Mouse (Mus musculus) forebrain, embryonic 12.5 days (tissue): Measurements from ENCODE around the gene Pcna. TPM values are rescaled to one million over a fixed set of nuclear protein-coding genes. Genes with fewer than 3 reads are reported as not detected.

Experiments used
- ATAC-seq: fragments of 200-750 bp; cut with Nextera tagmentation; 2 replicates; pipeline ENCODE4 v1.8.0; 2017; ENCODE audit warnings: moderate TSS enrichment; ENCODE audit not compliant: low FRiP score
- H3K27ac ChIP-seq: fragments of 300-500 bp; sonication (generic); 2 replicates; pipeline ENCODE4 v1.5.1; 2016; ENCODE audit warnings: mild to moderate bottlenecking
- H3K27me3 ChIP-seq: fragments of 300-500 bp; sonication (generic); 2 replicates; pipeline ENCODE4 v1.6.1; 2016; ENCODE audit warnings: mild to moderate bottlenecking
- H3K36me3 ChIP-seq: fragments of 300-500 bp; sonication (generic); replicated peaks from 2 replicates; pipeline ENCODE4 v1.6.1; 2016; ENCODE audit warnings: mild to moderate bottlenecking
- H3K4me1 ChIP-seq: fragments of 300-500 bp; sonication (generic); 2 replicates; pipeline ENCODE4 v1.6.1; 2016
- H3K4me2 ChIP-seq: fragments of 300-500 bp; sonication (generic); 2 replicates; pipeline ENCODE4 v1.6.1; 2016; ENCODE audit warnings: mild to moderate bottlenecking, moderate library complexity
- H3K4me3 ChIP-seq: fragments of 300-500 bp; sonication (generic); replicated peaks from 2 replicates; pipeline ENCODE4 v1.5.1; 2016; ENCODE audit warnings: mild to moderate bottlenecking
- H3K9ac ChIP-seq: fragments of 300-500 bp; sonication (generic); 2 replicates; pipeline ENCODE4 v1.6.1; 2016; ENCODE audit warnings: mild to moderate bottlenecking
- H3K9me3 ChIP-seq: fragments of 300-500 bp; sonication (generic); 2 replicates; pipeline ENCODE4 v1.6.1; 2016
- WGBS: fragments of 180-500 bp; shearing (Covaris S2); methylation state at CpG from one replicate; pipeline ENCODE4 v1.1.7; 2016; 5-methylcytosine and 5-hydroxymethylcytosine counted together
- polyA plus RNA-seq: library from polyadenylated mRNA; unstranded; fragments of >200 nt; fragmentation: Nextera tagmentation; extraction: Ambion mirVana; gene quantifications from 2 replicates; pipeline ENCODE4 v1.2.1, GENCODE M21; 2016

The Pcna gene
- polyA plus RNA-seq, 1 experiment from 2014 or later, result 322 TPM

- Histone ChIP-seq H3K27me3 (no peaks in the 10 kb centered on the region), H3K27ac (no peak overlapping the region), H3K4me2 (no peak overlapping the region), H3K4me3 (no peak overlapping the region), H3K4me1 (no peaks in the 10 kb centered on the region), H3K9me3 (no peaks in the 10 kb centered on the region), H3K36me3 (no peaks in the 10 kb centered on the region), H3K9ac (no peak overlapping the region)
- ATAC-seq, result no peak
- 85% methylated on average over 8 of the region's 8 CpGs for WGBS
Measured at GRCm38 (mm10) chr2:132208246-132208881, 44.8 kb downstream of the Pcna start.

GRCm38 (mm10) chr2:132206316-132206881 is 46.7 kb downstream of the Pcna start:
- Histone ChIP-seq H3K9me3 (no peaks in the 10 kb centered on the region), H3K9ac (no peak overlapping the region), H3K36me3 (no peaks in the 10 kb centered on the region), H3K4me1 (no peaks in the 10 kb centered on the region), H3K4me3 (no peak overlapping the region), H3K27me3 (no peaks in the 10 kb centered on the region), H3K27ac (no peak overlapping the region), H3K4me2 (no peak overlapping the region)
- no peak for ATAC-seq
- 87% methylated on average over 16 of the region's 16 CpGs for WGBS

GRCm38 (mm10) chr2:132205549-132205948 is 47.6 kb downstream of the Pcna start:
- Histone ChIP-seq H3K4me3 (no peak overlapping the region), H3K27ac (no peak overlapping the region), H3K9me3 (no peaks in the 10 kb centered on the region), H3K4me2 (no peak overlapping the region), H3K36me3 (no peaks in the 10 kb centered on the region), H3K4me1 (no peaks in the 10 kb centered on the region), H3K27me3 (no peaks in the 10 kb centered on the region), H3K9ac (no peak overlapping the region)
- no peak for ATAC-seq
- 88% methylated on average over 4 of the region's 4 CpGs for WGBS

GRCm38 (mm10) chr2:132203773-132204172 is 49.3 kb downstream of the Pcna start:
- Histone ChIP-seq H3K27me3 (no peaks in the 10 kb centered on the region), H3K4me3 (no peak overlapping the region), H3K4me2 (no peak overlapping the region), H3K9ac (no peak overlapping the region), H3K27ac (no peak overlapping the region), H3K36me3 (no peaks in the 10 kb centered on the region), H3K9me3 (no peaks in the 10 kb centered on the region), H3K4me1 (no peaks in the 10 kb centered on the region)
- 91% methylated on average over 3 of the region's 3 CpGs for WGBS
- ATAC-seq, result no peak

- Histone ChIP-seq H3K9me3 (no peaks in the 10 kb centered on the region), H3K4me2 (no peak overlapping the region), H3K9ac (no peak overlapping the region), H3K4me1 (no peaks in the 10 kb centered on the region), H3K27ac (no peak overlapping the region), H3K27me3 (no peaks in the 10 kb centered on the region), H3K36me3 (no peaks in the 10 kb centered on the region), H3K4me3 (no peak overlapping the region)
- no peak for ATAC-seq
- WGBS, result 76% methylated on average over 3 of the region's 3 CpGs
Measured at GRCm38 (mm10) chr2:132203186-132203585, 49.9 kb downstream of the Pcna start.

Other genes starting within 250 kb of the Pcna start
- gene Rassf2, start 223.1 kb downstream of the Pcna start, polyA plus RNA-seq, result 27.8 and 34.1 TPM in 2 replicates
- 14.6 and 18.5 TPM in 2 replicates for gene Slc23a2, start 108.2 kb downstream of the Pcna start, polyA plus RNA-seq
- 44.6 and 51.1 TPM in 2 replicates for gene Tmem230, start 5.5 kb downstream of the Pcna start, polyA plus RNA-seq
- 36.4 and 37.8 TPM in 2 replicates for gene Cds2, start 9.8 kb upstream of the Pcna start, polyA plus RNA-seq
- gene Prokr2, start 132.1 kb upstream of the Pcna start, polyA plus RNA-seq, result 3.0 and 3.3 TPM in 2 replicates